Mouse (Mus musculus) hindbrain, postnatal 0 days (tissue): ENCODE results near the gene Ptpre. TPM values are rescaled to one million over a fixed set of nuclear protein-coding genes. Genes with fewer than 3 reads are reported as not detected.
"Not testable (repeated sequence)": the region's sequence is repeated elsewhere in the genome, so short reads cannot be mapped to it uniquely, and the experiment has no call there.

Source experiments
- ATAC-seq: fragments of 200-750 bp; cut with Nextera tagmentation; 2 replicates; pipeline ENCODE4 v1.8.0; 2017; ENCODE audit warnings: mild to moderate bottlenecking, moderate TSS enrichment, moderate library complexity
- DNase-seq: peaks from one replicate; pipeline ENCODE4 v3.0.0-alpha.2; 2015; ENCODE audit warnings: low spot score
- H3K27ac ChIP-seq: fragments of 300-500 bp; sonication (generic); 2 replicates; pipeline ENCODE4 v1.5.1; 2014; ENCODE audit warnings: mild to moderate bottlenecking
- H3K27me3 ChIP-seq: fragments of 300-500 bp; sonication (generic); 2 replicates; pipeline ENCODE4 v1.6.1; 2014; ENCODE audit warnings: low read length, mixed read lengths; ENCODE audit not compliant: insufficient read depth
- H3K36me3 ChIP-seq: fragments of 300-500 bp; sonication (generic); 2 replicates; pipeline ENCODE4 v1.6.1; 2014; ENCODE audit warnings: low read length, mixed read lengths; ENCODE audit not compliant: insufficient read depth
- H3K4me1 ChIP-seq: fragments of 300-500 bp; sonication (generic); 2 replicates; pipeline ENCODE4 v1.6.1; 2014; ENCODE audit warnings: antibody characterized with exemption, low read length, mixed read lengths; ENCODE audit not compliant: insufficient read depth
- H3K4me2 ChIP-seq: fragments of 300-500 bp; sonication (generic); 2 replicates; pipeline ENCODE4 v1.6.1; 2014; ENCODE audit warnings: low read depth, mild to moderate bottlenecking, low read length, moderate library complexity, mixed read lengths
- H3K4me3 ChIP-seq: fragments of 300-500 bp; sonication (generic); 2 replicates; pipeline ENCODE4 v1.5.1; 2014; ENCODE audit warnings: low read length
- H3K9ac ChIP-seq: fragments of 300-500 bp; sonication (generic); replicated peaks from 2 replicates; pipeline ENCODE4 v1.6.1; 2014; ENCODE audit warnings: mild to moderate bottlenecking, low read length, moderate library complexity, mixed read lengths
- H3K9me3 ChIP-seq: fragments of 300-500 bp; sonication (generic); 2 replicates; pipeline ENCODE4 v1.6.1; 2016; ENCODE audit warnings: low read length, mixed read lengths
- CTCF ChIP-seq: IDR thresholded peaks from 2 replicates; pipeline ENCODE4 v1.5.1; 2016; ENCODE audit warnings: antibody characterized with exemption, control low read depth, low read depth
- WGBS: fragments of 180-500 bp; shearing (Covaris S2); extraction: QIAGEN DNeasy Blood & Tissue Kit; methylation state at CpG from one replicate; pipeline ENCODE4 v1.1.7; 2014; 5-methylcytosine and 5-hydroxymethylcytosine counted together
- polyA plus RNA-seq: library from polyadenylated mRNA; unstranded; fragments of >200 nt; fragmentation: Nextera tagmentation; extraction: Ambion mirVana; gene quantifications from 2 replicates; pipeline ENCODE4 v1.2.1, GENCODE M21; 2015
- total RNA-seq: library from RNA; depleted of rRNA; stranded (reverse); fragments of >200 nt; gene quantifications from 2 replicates; pipeline ENCODE4 v1.2.3, GENCODE M21; 2014

Ptpre gene
- total and polyA plus RNA-seq, 2 experiments from 2014 or later: 8.2 to 12.4 TPM

DNA sequence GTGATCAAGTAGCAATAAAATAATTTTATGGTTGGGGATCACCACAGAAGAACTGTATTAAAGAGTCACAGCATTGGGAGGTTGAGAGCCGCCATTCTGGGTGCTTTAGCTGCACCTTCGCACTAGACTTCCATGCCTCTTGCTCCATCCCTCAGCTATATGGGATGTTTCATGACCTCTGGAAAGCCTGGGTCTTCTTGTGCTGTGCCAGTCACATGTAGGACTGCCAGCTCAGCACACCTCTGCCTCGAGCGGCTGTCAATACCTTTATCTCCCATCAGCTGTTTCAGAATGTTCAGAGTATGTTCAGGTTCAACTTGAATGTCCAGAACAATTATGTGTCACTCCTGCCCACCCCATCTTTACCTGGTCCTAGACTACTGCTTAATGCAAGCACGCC lies 154.7 kb downstream of the Ptpre start:
- no peak for TF ChIP-seq CTCF
- H3K27me3 ChIP-seq: no peaks in the 10 kb centered on the region
- no peak overlapping the region for H3K4me2 ChIP-seq
- no peak overlapping the region for H3K4me3 ChIP-seq
- H3K36me3 ChIP-seq: no peaks in the 10 kb centered on the region
- H3K4me1 ChIP-seq: no peaks in the 10 kb centered on the region
- no peak for ATAC-seq
- DNase-seq: no peak
- H3K9ac ChIP-seq: no peak overlapping the region
- no peak overlapping the region for H3K27ac ChIP-seq
- H3K9me3 ChIP-seq: no peaks in the 10 kb centered on the region
- 96% methylated on average over 5 of the region's 5 CpGs for WGBS

DNA sequence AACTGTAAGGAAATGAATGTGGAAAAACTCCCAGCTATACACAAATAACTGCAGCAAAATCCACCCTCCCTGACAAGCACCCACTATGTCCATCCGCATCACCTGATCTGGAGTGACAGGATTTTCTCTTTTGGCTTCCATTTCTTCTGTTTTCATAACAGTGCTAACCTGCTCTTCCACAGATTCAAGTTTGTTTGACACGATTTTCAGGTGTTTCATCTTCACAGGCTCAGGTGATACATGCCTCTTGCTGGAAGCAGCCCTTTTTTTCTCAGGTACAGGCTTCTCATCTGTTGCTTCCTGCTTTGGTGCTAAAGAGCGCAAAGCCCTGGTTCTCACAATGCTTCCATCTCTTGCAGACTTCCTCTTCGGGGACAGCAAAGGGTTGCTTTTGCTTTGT lies 156.8 kb downstream of the Ptpre start:
- H3K27me3 ChIP-seq: no peaks in the 10 kb centered on the region
- no peaks in the 10 kb centered on the region for H3K9me3 ChIP-seq
- no peaks in the 10 kb centered on the region for H3K4me1 ChIP-seq
- no peak overlapping the region for H3K4me2 ChIP-seq
- no peak for DNase-seq
- no peak overlapping the region for H3K9ac ChIP-seq
- no peak overlapping the region for H3K27ac ChIP-seq
- TF ChIP-seq CTCF: no peak
- no peak overlapping the region for H3K4me3 ChIP-seq
- H3K36me3 ChIP-seq: no peaks in the 10 kb centered on the region; the same call in 1 of the 2 replicates
- no peak for ATAC-seq
- WGBS: 94% methylated on average over 4 of the region's 4 CpGs

DNA sequence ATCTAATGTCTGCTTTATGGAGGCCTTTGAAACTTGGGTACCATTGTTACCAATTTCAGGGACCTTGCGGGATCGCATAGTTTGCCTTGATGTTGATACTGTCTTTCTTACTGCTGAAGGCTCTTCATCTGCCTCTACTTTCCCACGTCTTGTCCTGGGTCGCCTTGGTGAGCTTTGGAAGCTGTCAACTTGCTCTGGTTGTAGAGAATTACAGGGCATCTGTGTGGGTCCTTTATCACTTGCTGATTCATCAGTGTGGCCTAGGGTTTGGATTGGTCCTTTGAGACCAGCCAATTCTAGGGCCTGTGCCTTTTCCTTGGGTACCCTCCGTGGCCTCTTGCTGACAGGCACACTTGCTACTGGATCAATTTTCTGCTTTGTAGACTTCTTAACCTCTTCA lies 157.5 kb downstream of the Ptpre start:
- Histone ChIP-seq H3K27me3 (no peaks in the 10 kb centered on the region), H3K4me1 (no peaks in the 10 kb centered on the region), H3K27ac (no peak overlapping the region), H3K4me3 (no peak overlapping the region), H3K9ac (no peak overlapping the region), H3K4me2 (no peak overlapping the region), H3K36me3 (no peaks in the 10 kb centered on the region; the same call in 1 of the 2 replicates), H3K9me3 (no peaks in the 10 kb centered on the region)
- 98% methylated on average over 5 of the region's 5 CpGs for WGBS
- TF ChIP-seq CTCF: no peak
- ATAC-seq: no peak
- no peak for DNase-seq

DNA sequence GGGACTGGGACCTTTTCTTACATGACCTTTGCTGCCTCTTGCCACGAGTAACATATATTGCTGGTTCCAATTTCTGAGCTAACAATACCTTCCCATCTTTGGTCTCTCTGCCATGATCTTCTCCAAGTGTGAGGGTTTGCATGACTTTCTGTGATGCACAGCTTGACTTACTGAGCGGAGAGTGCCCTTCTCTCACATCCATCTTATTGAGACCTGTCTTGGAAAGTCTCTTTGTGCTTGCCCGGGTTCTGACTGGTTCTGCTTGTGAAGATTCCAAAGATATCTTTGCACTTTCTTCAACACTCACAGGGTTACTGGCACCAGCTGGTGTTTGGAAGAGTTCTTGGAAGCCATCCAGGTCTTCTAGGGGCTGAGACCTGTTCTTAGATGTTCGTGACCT lies 158.8 kb downstream of the Ptpre start:
- DNase-seq (no peak), ATAC-seq (no peak)
- 80% methylated on average over 4 of the region's 4 CpGs for WGBS
- H3K9ac ChIP-seq: no peak overlapping the region
- no peak overlapping the region for H3K4me2 ChIP-seq
- no peaks in the 10 kb centered on the region for H3K27me3 ChIP-seq
- TF ChIP-seq CTCF: no peak
- H3K4me1 ChIP-seq: no peaks in the 10 kb centered on the region
- H3K9me3 ChIP-seq: no peaks in the 10 kb centered on the region
- no peaks in the 10 kb centered on the region; the same call in 1 of the 2 replicates for H3K36me3 ChIP-seq
- H3K27ac ChIP-seq: no peak overlapping the region
- no peak overlapping the region for H3K4me3 ChIP-seq

DNA sequence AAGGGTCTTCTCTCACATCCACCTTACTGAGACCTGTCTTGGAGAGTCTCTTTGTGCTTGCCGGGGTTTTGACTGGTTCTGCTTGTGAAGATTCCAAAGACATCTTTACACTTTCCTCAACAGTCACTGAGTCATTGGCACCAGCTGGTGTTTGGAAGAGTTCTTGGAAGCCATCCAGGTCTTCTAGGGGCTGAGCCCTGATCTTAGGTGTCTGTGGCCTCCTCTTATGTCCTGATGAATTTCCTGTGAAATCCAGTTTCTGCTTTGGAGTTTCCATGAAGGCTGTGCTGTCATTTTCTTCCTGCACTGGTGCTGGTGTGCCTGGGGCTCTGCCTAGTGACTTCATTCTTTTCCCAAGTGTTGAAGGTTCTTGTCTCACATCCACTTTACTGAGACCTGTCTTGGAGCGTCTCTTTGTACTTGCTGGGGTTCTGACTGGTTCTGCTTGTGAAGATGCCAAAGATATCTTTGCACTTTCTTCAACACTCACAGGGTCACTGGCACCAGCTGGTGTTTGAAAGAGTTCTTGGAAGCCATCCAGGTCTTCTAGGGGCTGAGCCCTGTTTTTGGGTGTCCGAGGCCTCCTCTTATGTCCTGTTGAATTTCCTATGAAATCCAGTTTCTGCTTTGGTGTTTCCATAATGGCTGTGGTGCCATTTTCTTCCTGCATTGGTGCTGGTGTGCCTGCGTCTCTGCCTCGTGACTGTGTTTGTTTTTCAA lies 159.9 kb downstream of the Ptpre start:
- H3K27me3 ChIP-seq, H3K27ac ChIP-seq, H3K36me3 ChIP-seq, H3K4me3 ChIP-seq, H3K4me1 ChIP-seq, ATAC-seq, H3K4me2 ChIP-seq, H3K9me3 ChIP-seq, DNase-seq, H3K9ac ChIP-seq: not testable (repeated sequence)
- WGBS: 83% methylated on average over 5 of the region's 5 CpGs

DNA sequence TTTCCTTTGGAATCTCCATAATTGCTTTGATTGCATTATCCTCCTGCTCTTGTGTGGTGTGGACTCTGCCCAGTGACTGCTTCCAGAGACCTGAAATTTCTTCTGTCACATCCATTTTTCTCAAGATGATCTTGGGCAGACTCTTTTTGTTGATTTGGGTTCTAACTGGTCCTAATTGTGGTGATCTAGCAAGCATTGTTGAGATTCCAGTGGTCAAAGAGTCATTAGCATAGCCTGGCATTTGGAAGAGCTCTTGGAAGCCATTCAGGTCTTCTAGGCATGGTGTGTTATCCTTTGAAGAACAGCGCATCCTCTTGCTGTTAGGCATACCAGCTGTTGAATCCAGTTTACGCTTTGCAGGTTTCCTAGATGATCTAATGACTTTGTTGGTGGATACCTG lies 161.1 kb downstream of the Ptpre start:
- TF ChIP-seq CTCF: no peak
- H3K9ac ChIP-seq: no peak overlapping the region
- ATAC-seq (no peak), DNase-seq (no peak)
- H3K36me3 ChIP-seq: no peaks in the 10 kb centered on the region; the same call in 1 of the 2 replicates
- H3K9me3 ChIP-seq: no peaks in the 10 kb centered on the region
- WGBS: 94% methylated on average over 2 of the region's 2 CpGs
- no peak overlapping the region for H3K4me3 ChIP-seq
- no peak overlapping the region for H3K4me2 ChIP-seq
- H3K27me3 ChIP-seq: no peaks in the 10 kb centered on the region
- no peak overlapping the region for H3K27ac ChIP-seq
- H3K4me1 ChIP-seq: no peaks in the 10 kb centered on the region

DNA sequence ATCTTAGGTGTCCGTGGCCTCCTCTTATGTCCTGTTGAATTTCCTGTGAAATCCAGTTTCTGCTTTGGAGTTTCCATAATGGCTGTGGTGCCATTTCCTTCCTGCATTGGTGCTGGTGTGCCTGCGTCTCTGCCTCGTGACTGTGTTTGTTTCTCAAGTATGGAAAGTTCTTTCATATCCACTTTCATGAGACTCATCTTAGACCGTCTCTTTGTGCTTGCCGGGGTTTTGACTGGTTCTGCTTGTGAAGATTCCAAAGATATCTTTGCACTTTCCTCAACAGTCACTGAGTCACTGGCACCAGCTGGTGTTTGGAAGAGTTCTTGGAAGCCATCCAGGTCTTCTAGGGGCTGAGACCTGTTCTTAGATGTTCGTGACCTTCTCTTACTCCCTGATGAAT lies 162.1 kb downstream of the Ptpre start:
- WGBS: 74% methylated on average over 6 of the region's 6 CpGs
- not testable (repeated sequence) for H3K4me1 ChIP-seq, H3K9ac ChIP-seq, H3K4me2 ChIP-seq, H3K9me3 ChIP-seq, H3K4me3 ChIP-seq, H3K27me3 ChIP-seq, H3K27ac ChIP-seq, H3K36me3 ChIP-seq, DNase-seq, ATAC-seq
